In the genomic region with DNA sequence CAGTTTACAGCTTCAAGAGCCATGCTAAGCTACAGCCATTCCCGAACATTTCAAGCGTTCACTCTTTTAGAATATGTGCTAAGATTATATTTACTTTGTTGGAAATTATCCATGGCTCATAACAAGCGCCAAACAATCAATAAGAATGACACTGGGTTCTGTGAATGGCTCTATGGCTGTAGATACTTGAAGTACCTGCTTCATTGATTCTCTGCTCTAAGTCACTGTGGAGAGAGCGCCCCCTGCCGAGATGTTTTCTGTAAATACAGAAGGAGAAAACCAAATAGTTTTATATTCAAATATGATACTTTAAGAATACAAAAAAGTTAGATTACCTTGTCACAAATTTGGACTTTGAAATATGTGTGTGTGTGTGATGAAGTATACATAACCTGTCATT, we compare ENCODE assay signal across 8 mouse cellular contexts.
A peak's percentile ranks its signal among the peaks of the same experiment; 100 is the strongest.
DNase-seq lines count a peak whose midpoint lies in the region; ATAC-seq and TF ChIP-seq lines count a peak whose summit lies in the region.

No protein-coding gene starts in this region.

- no peaks in the 10 kb centered on the region for H3K9me3 ChIP-seq in forebrain, embryonic 11.5 days (ENCODE audit: control insufficient read depth, low read length)
- no peaks in the 10 kb centered on the region for H3K9me3 ChIP-seq in forebrain, embryonic 12.5 days
- no peaks in the 10 kb centered on the region for H3K9me3 ChIP-seq in midbrain, embryonic 11.5 days (ENCODE audit: control insufficient read depth, low read length)
- no peaks in the 10 kb centered on the region for H3K9me3 ChIP-seq in midbrain, embryonic 15.5 days
- no peaks in the 10 kb centered on the region for H3K9me3 ChIP-seq in kidney, postnatal 0 days (replicated peaks; ENCODE audit: low read length)
- no peaks in the 10 kb centered on the region for H3K9me3 ChIP-seq in limb, embryonic 14.5 days (ENCODE audit: control insufficient read depth, low read length)

- H3K27ac ChIP-seq in forebrain, embryonic 11.5 days (ENCODE audit: low read depth, low read length) = no peak overlapping the region
- no peak overlapping the region for H3K27ac ChIP-seq in forebrain, embryonic 12.5 days
- H3K27ac ChIP-seq in midbrain, embryonic 11.5 days (ENCODE audit: low read depth, low read length) = no peak overlapping the region
- no peak overlapping the region for H3K27ac ChIP-seq in midbrain, embryonic 15.5 days
- no peak overlapping the region for H3K27ac ChIP-seq in kidney, postnatal 0 days
- no peak overlapping the region for H3K27ac ChIP-seq in limb, embryonic 14.5 days (replicated peaks; ENCODE audit: low read depth, low read length)

- no peaks in the 10 kb centered on the region for H3K36me3 ChIP-seq in forebrain, embryonic 11.5 days (ENCODE audit: control insufficient read depth, insufficient read depth, low read length)
- H3K36me3 ChIP-seq in forebrain, embryonic 12.5 days (replicated peaks) = no peaks in the 10 kb centered on the region
- H3K36me3 ChIP-seq in midbrain, embryonic 11.5 days (ENCODE audit: control insufficient read depth, insufficient read depth, low read length) = no peaks in the 10 kb centered on the region
- no peaks in the 10 kb centered on the region for H3K36me3 ChIP-seq in midbrain, embryonic 15.5 days (replicated peaks)
- no peaks in the 10 kb centered on the region for H3K36me3 ChIP-seq in kidney, postnatal 0 days (ENCODE audit: insufficient read depth, low read length)
- H3K36me3 ChIP-seq in limb, embryonic 14.5 days (ENCODE audit: control insufficient read depth, insufficient read depth, low read length) = no peaks in the 10 kb centered on the region

- H3K4me3 ChIP-seq in forebrain, embryonic 11.5 days (ENCODE audit: low read depth, low read length) = no peak overlapping the region
- H3K4me3 ChIP-seq in forebrain, embryonic 12.5 days (replicated peaks) = no peak overlapping the region
- no peak overlapping the region for H3K4me3 ChIP-seq in midbrain, embryonic 11.5 days (ENCODE audit: low read depth, low read length)
- no peak overlapping the region for H3K4me3 ChIP-seq in midbrain, embryonic 15.5 days
- H3K4me3 ChIP-seq in kidney, postnatal 0 days (replicated peaks; ENCODE audit: low read depth, low read length) = no peak overlapping the region
- no peak overlapping the region for H3K4me3 ChIP-seq in limb, embryonic 14.5 days (replicated peaks; ENCODE audit: low read length)

- H3K4me2 ChIP-seq in forebrain, embryonic 11.5 days (ENCODE audit: low read depth, low read length, severe bottlenecking) = no peak overlapping the region
- no peak overlapping the region for H3K4me2 ChIP-seq in forebrain, embryonic 12.5 days
- H3K4me2 ChIP-seq in midbrain, embryonic 11.5 days = no peak overlapping the region
- no peak overlapping the region for H3K4me2 ChIP-seq in midbrain, embryonic 15.5 days
- H3K4me2 ChIP-seq in kidney, postnatal 0 days (ENCODE audit: low read length) = no peak overlapping the region
- H3K4me2 ChIP-seq in limb, embryonic 14.5 days (replicated peaks; ENCODE audit: low read depth, low read length, severe bottlenecking) = no peak overlapping the region

- TF ChIP-seq CTCF in kidney, postnatal 0 days (IDR thresholded peaks at IDR 0.05; ENCODE audit: low read depth) = peak; percentile 61

- DNase-seq in forebrain, embryonic 11.5 days (ENCODE audit: low spot score) = peak; percentile 58
- DNase-seq in midbrain, embryonic 11.5 days (ENCODE audit: low spot score, missing footprints) = peak; percentile 90
- DNase-seq in cerebellum, adult 8-10 months = peak; percentile 41
- DNase-seq in kidney, postnatal 0 days (ENCODE audit: low spot score) = peak; percentile 37
- peak; percentile 5 for DNase-seq in limb, embryonic 14.5 days (ENCODE audit: low spot score)
- no peak for DNase-seq in spleen, adult 18-20 months

- no peak overlapping the region for H3K9ac ChIP-seq in forebrain, embryonic 11.5 days (ENCODE audit: low read length)
- no peak overlapping the region for H3K9ac ChIP-seq in forebrain, embryonic 12.5 days
- H3K9ac ChIP-seq in midbrain, embryonic 11.5 days (ENCODE audit: low read length) = no peak overlapping the region
- no peak overlapping the region for H3K9ac ChIP-seq in midbrain, embryonic 15.5 days
- no peak overlapping the region for H3K9ac ChIP-seq in kidney, postnatal 0 days (ENCODE audit: low read depth, low read length)
- no peak overlapping the region for H3K9ac ChIP-seq in limb, embryonic 14.5 days (ENCODE audit: low read depth, low read length, severe bottlenecking)

- TF ChIP-seq POLR2A in limb, embryonic 14.5 days (IDR thresholded peaks at IDR 0.05; ENCODE audit: borderline replicate concordance, extremely low read depth, insufficient read depth, insufficient read length) = no peak

- ATAC-seq in forebrain, embryonic 11.5 days (replicated peaks; ENCODE audit: low FRiP score) = 0 out of 2 replicates have a peak, but pooled peaks have one; percentile 13
- no peak for ATAC-seq in forebrain, embryonic 12.5 days (ENCODE audit: low FRiP score)
- peak; percentile 28; the same call in 1 of the 2 replicates for ATAC-seq in midbrain, embryonic 11.5 days (ENCODE audit: low FRiP score)
- no peak for ATAC-seq in midbrain, embryonic 15.5 days (replicated peaks)
- no peak for ATAC-seq in kidney, postnatal 0 days (replicated peaks; ENCODE audit: low FRiP score, low read depth)
- ATAC-seq in limb, embryonic 14.5 days (ENCODE audit: low FRiP score, low read depth) = no peak

- WGBS in forebrain, embryonic 11.5 days = 38% methylated on average over 5 of the region's 5 CpGs
- 40% methylated on average over 5 of the region's 5 CpGs for WGBS in forebrain, embryonic 12.5 days
- 46% methylated on average over 5 of the region's 5 CpGs for WGBS in midbrain, embryonic 11.5 days
- 38% methylated on average over 5 of the region's 5 CpGs for WGBS in midbrain, embryonic 15.5 days
- WGBS in kidney, postnatal 0 days = 41% methylated on average over 5 of the region's 5 CpGs
- 43% methylated on average over 5 of the region's 5 CpGs for WGBS in limb, embryonic 14.5 days

- H3K27me3 ChIP-seq in forebrain, embryonic 11.5 days (ENCODE audit: control insufficient read depth, insufficient read depth, low read length) = no peaks in the 10 kb centered on the region
- no peaks in the 10 kb centered on the region for H3K27me3 ChIP-seq in forebrain, embryonic 12.5 days
- H3K27me3 ChIP-seq in midbrain, embryonic 11.5 days (ENCODE audit: control insufficient read depth, insufficient read depth, low read length) = no peaks in the 10 kb centered on the region
- H3K27me3 ChIP-seq in midbrain, embryonic 15.5 days (replicated peaks) = no peaks in the 10 kb centered on the region
- no peaks in the 10 kb centered on the region for H3K27me3 ChIP-seq in kidney, postnatal 0 days (ENCODE audit: insufficient read depth, low read length)
- no peaks in the 10 kb centered on the region for H3K27me3 ChIP-seq in limb, embryonic 14.5 days (ENCODE audit: control insufficient read depth, insufficient read depth, low read length)

- H3K4me1 ChIP-seq in forebrain, embryonic 11.5 days (replicated peaks; ENCODE audit: control insufficient read depth, insufficient read depth, low read length) = no peaks in the 10 kb centered on the region
- H3K4me1 ChIP-seq in forebrain, embryonic 12.5 days = no peaks in the 10 kb centered on the region
- no peaks in the 10 kb centered on the region for H3K4me1 ChIP-seq in midbrain, embryonic 11.5 days (ENCODE audit: control insufficient read depth, insufficient read depth, low read length)
- H3K4me1 ChIP-seq in midbrain, embryonic 15.5 days = no peaks in the 10 kb centered on the region
- no peaks in the 10 kb centered on the region for H3K4me1 ChIP-seq in kidney, postnatal 0 days (replicated peaks; ENCODE audit: insufficient read depth, low read length)
- no peaks in the 10 kb centered on the region for H3K4me1 ChIP-seq in limb, embryonic 14.5 days (ENCODE audit: control insufficient read depth, insufficient read depth, low read length)

Comparison
In these comparisons a context has a peak if more than half of its experiments do, and no peak if none do; other contexts are left out.
1. ATAC-seq: peak in forebrain, embryonic 11.5 days (single experiment) and midbrain, embryonic 11.5 days (single experiment); none in forebrain, embryonic 12.5 days (single experiment), midbrain, embryonic 15.5 days (single experiment), kidney, postnatal 0 days (single experiment) and limb, embryonic 14.5 days (single experiment).
2. DNase-seq: peak in forebrain, embryonic 11.5 days (single experiment), midbrain, embryonic 11.5 days (single experiment), cerebellum, adult 8-10 months (single experiment), kidney, postnatal 0 days (single experiment) and limb, embryonic 14.5 days (single experiment); none in spleen, adult 18-20 months (0 of 2).